Mouse (Mus musculus) MEL (cell line): Measurements from ENCODE around the gene Rtbdn. TPM values are rescaled to one million over a fixed set of nuclear protein-coding genes. Genes with fewer than 3 reads are reported as not detected.

Experiments used
- DNase-seq: peaks from one replicate; pipeline ENCODE4 v3.0.0; 2011; ENCODE audit warnings: low read depth, low spot score
- H3K27ac ChIP-seq: 2 replicates; pipeline ENCODE4 v1.5.1; 2012; ENCODE audit warnings: low read depth, mild to moderate bottlenecking, control low read depth, low read length, moderate library complexity; ENCODE audit not compliant: control insufficient read depth
- H3K27me3 ChIP-seq, 2 experiments: fragments of 150-350 bp in 1 of 2; sonication (generic) in 1 of 2; 2 replicates each; pipeline ENCODE4 v1.6.1; 2012; ENCODE audit warnings: low read length in 2 of 2, mild to moderate bottlenecking in 2 of 2, improper control_type of control experiment in 1 of 2, moderate library complexity in 1 of 2; ENCODE audit not compliant: insufficient read depth in 2 of 2, control insufficient read depth in 1 of 2
- H3K36me3 ChIP-seq, 2 experiments: 2 replicates each; pipeline ENCODE4 v1.6.1; 2012 to 2014; ENCODE audit warnings: low read length in 2 of 2, improper control_type of control experiment in 1 of 2, inconsistent platforms in 1 of 2, mild to moderate bottlenecking in 1 of 2; ENCODE audit not compliant: insufficient read depth in 2 of 2, control insufficient read depth in 1 of 2
- H3K4me1 ChIP-seq, 2 experiments: fragments of 150-350 bp in 1 of 2; sonication (generic) in 1 of 2; 2 replicates each; pipeline ENCODE4 v1.6.1; 2012; ENCODE audit warnings: low read length in 2 of 2, improper control_type of control experiment in 1 of 2, mild to moderate bottlenecking in 1 of 2; ENCODE audit not compliant: insufficient read depth in 2 of 2, control insufficient read depth in 1 of 2
- H3K4me3 ChIP-seq, 2 experiments: fragments of 150-350 bp in 1 of 2; sonication (generic) in 1 of 2; 2 replicates each; pipeline ENCODE4 v1.5.1; 2012; ENCODE audit warnings: low read depth in 2 of 2, low read length in 2 of 2, mild to moderate bottlenecking in 2 of 2, moderate library complexity in 2 of 2, control low read depth in 1 of 2, improper control_type of control experiment in 1 of 2; ENCODE audit not compliant: control insufficient read depth in 1 of 2, insufficient read depth in 1 of 2
- H3K79me2 ChIP-seq: 2 replicates; pipeline ENCODE4 v1.6.1; 2012; ENCODE audit warnings: mild to moderate bottlenecking, low read length, moderate library complexity; ENCODE audit not compliant: control insufficient read depth, poor library complexity, insufficient read depth
- H3K9ac ChIP-seq: 2 replicates; pipeline ENCODE4 v1.6.1; 2012; ENCODE audit warnings: low read depth, mild to moderate bottlenecking, control low read depth, low read length, moderate library complexity; ENCODE audit not compliant: control insufficient read depth, poor library complexity, severe bottlenecking
- H3K9me3 ChIP-seq: fragments of 150-350 bp; sonication (generic); replicated peaks from 2 replicates; pipeline ENCODE4 v1.6.1; 2012; ENCODE audit warnings: mild to moderate bottlenecking, low read length, improper control_type of control experiment, moderate library complexity; ENCODE audit not compliant: insufficient read depth
- BHLHE40 ChIP-seq: IDR thresholded peaks from 2 replicates; pipeline ENCODE4 v1.6.1; 2012; ENCODE audit warnings: low read depth, mild to moderate bottlenecking, inconsistent platforms, low read length, improper control_type of control experiment, borderline replicate concordance
- CHD1 ChIP-seq: IDR thresholded peaks from 2 replicates; pipeline ENCODE4 v1.6.1; 2012; ENCODE audit warnings: low read depth, mild to moderate bottlenecking, inconsistent platforms, low read length, improper control_type of control experiment
- E2F4 ChIP-seq: IDR thresholded peaks from 2 replicates; pipeline ENCODE4 v1.6.1; 2011; ENCODE audit warnings: low read depth, low read length, improper control_type of control experiment, borderline replicate concordance
- ETS1 ChIP-seq: IDR thresholded peaks from 2 replicates; pipeline ENCODE4 v1.6.1; 2012; ENCODE audit warnings: low read depth, mild to moderate bottlenecking, inconsistent platforms, low read length, improper control_type of control experiment, moderate library complexity
- GATA1 ChIP-seq: IDR thresholded peaks from 2 replicates; pipeline ENCODE4 v1.6.1; 2011; ENCODE audit warnings: low read depth, low read length, improper control_type of control experiment
- HCFC1 ChIP-seq: IDR thresholded peaks from 2 replicates; pipeline ENCODE4 v1.6.1; 2012; ENCODE audit warnings: low read depth, mild to moderate bottlenecking, inconsistent platforms, low read length, improper control_type of control experiment, moderate library complexity
- JUND ChIP-seq: IDR thresholded peaks from 2 replicates; pipeline ENCODE4 v1.6.1; 2011; ENCODE audit warnings: low read depth, mild to moderate bottlenecking, improper control_type of control experiment, low read length
- MAFK ChIP-seq: IDR thresholded peaks from 2 replicates; pipeline ENCODE4 v1.6.1; 2011; ENCODE audit warnings: low read depth, mild to moderate bottlenecking, low read length, improper control_type of control experiment, borderline replicate concordance
- MAX ChIP-seq: IDR thresholded peaks from 2 replicates; pipeline ENCODE4 v1.6.1; 2011; ENCODE audit warnings: low read length, improper control_type of control experiment
- MAZ ChIP-seq: IDR thresholded peaks from 2 replicates; pipeline ENCODE4 v1.6.1; 2012; ENCODE audit warnings: low read depth, mild to moderate bottlenecking, inconsistent platforms, low read length, improper control_type of control experiment
- MEF2A ChIP-seq: IDR thresholded peaks from 2 replicates; pipeline ENCODE4 v1.6.1; 2014; ENCODE audit warnings: low read depth, mild to moderate bottlenecking, inconsistent platforms, low read length, improper control_type of control experiment; ENCODE audit not compliant: poor library complexity, insufficient replicate concordance, severe bottlenecking; ENCODE audit errors: extremely low read depth
- MYC ChIP-seq: IDR thresholded peaks from 2 replicates; pipeline ENCODE4 v1.6.1; 2011; ENCODE audit warnings: low read depth, mild to moderate bottlenecking, low read length, improper control_type of control experiment, moderate library complexity
- NELFE ChIP-seq: IDR thresholded peaks from 2 replicates; pipeline ENCODE4 v1.6.1; 2011; ENCODE audit warnings: low read depth, low read length, improper control_type of control experiment
- POLR2A ChIP-seq, 2 experiments: IDR thresholded peaks; 2 replicates each; pipeline ENCODE4 v1.6.1; 2011 to 2012; ENCODE audit warnings: low read length in 2 of 2, mild to moderate bottlenecking in 2 of 2, control low read depth in 1 of 2, improper control_type of control experiment in 1 of 2, low read depth in 1 of 2, moderate library complexity in 1 of 2; ENCODE audit not compliant: control insufficient read depth in 1 of 2, insufficient read depth in 1 of 2, poor library complexity in 1 of 2
- POLR2AphosphoS2 ChIP-seq: IDR thresholded peaks from 2 replicates; pipeline ENCODE4 v1.6.1; 2011; ENCODE audit warnings: low read length, improper control_type of control experiment
- SIN3A ChIP-seq: IDR thresholded peaks from 2 replicates; pipeline ENCODE4 v1.6.1; 2012; ENCODE audit warnings: low read length, improper control_type of control experiment, inconsistent platforms
- TBP ChIP-seq: IDR thresholded peaks from 2 replicates; pipeline ENCODE4 v1.8.0; 2011; ENCODE audit warnings: low read depth, low read length, improper control_type of control experiment
- TCF12 ChIP-seq: IDR thresholded peaks from 2 replicates; pipeline ENCODE4 v1.6.1; 2014; ENCODE audit warnings: low read depth, mild to moderate bottlenecking, inconsistent platforms, low read length, improper control_type of control experiment, moderate library complexity
- USF1 ChIP-seq: IDR thresholded peaks from 2 replicates; pipeline ENCODE4 v1.6.1; 2014; ENCODE audit warnings: low read depth, mild to moderate bottlenecking, inconsistent platforms, low read length, improper control_type of control experiment, moderate library complexity
- ZMIZ1 ChIP-seq: IDR thresholded peaks from 2 replicates; pipeline ENCODE4 v1.6.1; 2012; ENCODE audit warnings: low read depth, mild to moderate bottlenecking, inconsistent platforms, low read length, improper control_type of control experiment, moderate library complexity
- ZNF384 ChIP-seq: IDR thresholded peaks from 2 replicates; pipeline ENCODE4 v1.6.1; 2012; ENCODE audit warnings: low read depth, mild to moderate bottlenecking, inconsistent platforms, low read length, improper control_type of control experiment
- polyA plus RNA-seq, 2 experiments: library from polyadenylated mRNA; stranded (reverse) in 1 of 2; unstranded in 1 of 2; fragments of >175 nt in 1 of 2; fragments of >200 nt in 1 of 2; gene quantifications; 2 replicates each; pipeline versions ENCODE4 v1.2.1 to v1.2.4; 2012; ENCODE audit warnings: low replicate concordance in 2 of 2, low read depth in 1 of 2; ENCODE audit not compliant: insufficient read length in 2 of 2, insufficient read depth in 1 of 2, missing spikeins in 1 of 2
- total RNA-seq: library from RNA; depleted of rRNA; stranded (reverse); fragments of 300-350 nt; gene quantifications from 2 replicates; pipeline ENCODE4 v1.2.3, GENCODE M21; 2012

The Rtbdn gene
- total and polyA plus RNA-seq, 3 experiments = 0.08 to 0.11 TPM; not detected in 1

GRCm38 (mm10) chr8:84984294-84985048 lies 37.7 kb downstream of the Rtbdn start:
- peaks cover 11 to 61% of the 10 kb centered on the region in 2 experiments for H3K4me1 ChIP-seq
- TF ChIP-seq POLR2A (IDR thresholded peaks at IDR 0.05; ENCODE audit: control insufficient read depth in 1 of 2, insufficient read depth in 1 of 2, low read depth in 1 of 2, low read length in 2 of 2, poor library complexity in 1 of 2) = 0 out of 4 replicates have a peak, but pooled peaks of 1 of the 2 experiments have one; percentile 26
- TF ChIP-seq ZNF384 = no peak
- H3K36me3 ChIP-seq = peaks cover 0 to 50% of the 10 kb centered on the region in 2 experiments; a peak in 2 of 4 replicates
- H3K9me3 ChIP-seq = no peaks in the 10 kb centered on the region
- peak overlapping the region; percentile 88 for H3K9ac ChIP-seq
- no peak for DNase-seq
- H3K4me3 ChIP-seq = peak overlapping the region in 1 of 2 experiments; percentile 65; a peak in 2 of 4 replicates
- H3K27ac ChIP-seq = peak overlapping the region; percentile 91
- H3K27me3 ChIP-seq = no peaks in the 10 kb centered on the region
- peaks cover 6% of the 10 kb centered on the region; the same call in 1 of the 2 replicates for H3K79me2 ChIP-seq

GRCm38 (mm10) chr8:84985049-84985683 lies 38.4 kb downstream of the Rtbdn start:
- Histone ChIP-seq H3K36me3 (peaks cover 0 to 50% of the 10 kb centered on the region in 2 experiments; a peak in 2 of 4 replicates), H3K9me3 (no peaks in the 10 kb centered on the region), H3K9ac (peak overlapping the region; percentile 88), H3K4me3 (peak overlapping the region; percentile 61 to 65), H3K79me2 (peaks cover 6% of the 10 kb centered on the region; the same call in 1 of the 2 replicates), H3K27me3 (no peaks in the 10 kb centered on the region), H3K27ac (peak overlapping the region; percentile 91), H3K4me1 (peaks cover 11 to 61% of the 10 kb centered on the region in 2 experiments)
- TF ChIP-seq MAFK (no peak), BHLHE40 (0 out of 2 replicates have a peak, but pooled peaks have one; percentile 11), GATA1 (no peak), POLR2AphosphoS2 (no peak), ZMIZ1 (no peak), NELFE (no peak), TBP (peak; percentile 59; the same call in 1 of the 2 replicates)
- DNase-seq = peak; percentile 70

GRCm38 (mm10) chr8:84985684-84986378 lies 39.0 kb downstream of the Rtbdn start:
- Histone ChIP-seq H3K27me3 (no peaks in the 10 kb centered on the region), H3K36me3 (peaks cover 0 to 50% of the 10 kb centered on the region in 2 experiments; a peak in 2 of 4 replicates), H3K9ac (peak overlapping the region; percentile 88), H3K27ac (peak overlapping the region; percentile 91), H3K79me2 (peaks cover 6% of the 10 kb centered on the region; the same call in 1 of the 2 replicates), H3K4me1 (peaks cover 11 to 58% of the 10 kb centered on the region in 2 experiments), H3K4me3 (peak overlapping the region; percentile 61 to 65), H3K9me3 (no peaks in the 10 kb centered on the region)
- DNase-seq = peak; percentile 96
- TF ChIP-seq ETS1 (peak; percentile 46; the same call in 1 of the 2 replicates), MEF2A (0 out of 2 replicates have a peak, but pooled peaks have one; percentile 26), E2F4 (no peak), BHLHE40 (0 out of 2 replicates have a peak, but pooled peaks have one; percentile 18), MAX (peak; percentile 90), TCF12 (0 out of 2 replicates have a peak, but pooled peaks have one; percentile 21), JUND (no peak), POLR2AphosphoS2 (peak; percentile 35; the same call in 1 of the 2 replicates), MYC (peak; percentile 76; the same call in 1 of the 2 replicates), USF1 (0 out of 2 replicates have a peak, but pooled peaks have one; percentile 4), MAZ (peak; percentile 89), CHD1 (no peak), SIN3A (peak; percentile 89), HCFC1 (peak; percentile 27)
